Mouse (Mus musculus) ES-E14 (cell line): ENCODE measurements around the gene Lactb.

Experiments
- CHD2 ChIP-seq: IDR thresholded peaks from 2 replicates; pipeline ENCODE4 v1.6.1; 2014; ENCODE audit warnings: mild to moderate bottlenecking, low read depth, low read length, inconsistent platforms
- HCFC1 ChIP-seq: IDR thresholded peaks from 2 replicates; pipeline ENCODE4 v1.6.1; 2012; ENCODE audit warnings: low read length, inconsistent platforms, borderline replicate concordance; ENCODE audit not compliant: insufficient read depth
- MAFK ChIP-seq: IDR thresholded peaks from 2 replicates; pipeline ENCODE4 v1.6.1; 2014; ENCODE audit warnings: mild to moderate bottlenecking, low read depth, low read length, inconsistent platforms; ENCODE audit not compliant: insufficient read depth

DNA sequence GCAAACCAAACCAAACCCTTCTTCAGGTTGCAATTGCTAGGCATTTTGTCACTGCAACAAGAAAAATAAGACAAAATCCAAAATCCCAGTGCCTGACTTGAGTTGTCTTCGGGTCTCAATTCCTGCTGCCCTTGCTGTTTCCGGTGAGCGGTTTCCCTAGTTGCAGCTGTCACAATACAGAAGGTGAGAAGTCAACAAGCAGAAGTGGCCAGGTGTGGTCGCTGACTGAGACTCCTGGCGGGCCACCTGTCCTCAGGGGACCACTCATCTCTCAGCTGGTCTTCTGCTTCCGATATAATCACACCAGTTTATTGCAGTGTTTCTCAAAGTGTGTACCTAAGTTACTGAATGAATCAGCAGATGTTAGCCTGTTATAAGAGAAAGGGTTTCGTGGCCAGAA lies 44.9 kb downstream of the Lactb start:
- TF ChIP-seq MAFK (no peak), CHD2 (no peak), HCFC1 (no peak)
